Mouse (Mus musculus) erythroblast, embryonic 14.5 days (primary cell): ENCODE results near the gene Rpl13a. TPM values are rescaled to one million over a fixed set of nuclear protein-coding genes. Genes with fewer than 3 reads are reported as not detected.

Source experiments
- H3K27me3 ChIP-seq: 2 replicates; pipeline ENCODE4 v1.6.1; 2012; ENCODE audit warnings: inconsistent platforms; ENCODE audit not compliant: control insufficient read depth
- H3K36me3 ChIP-seq: 2 replicates; pipeline ENCODE4 v1.6.1; 2012; ENCODE audit warnings: mild to moderate bottlenecking, inconsistent platforms; ENCODE audit not compliant: control insufficient read depth
- H3K4me1 ChIP-seq: 2 replicates; pipeline ENCODE4 v1.6.1; 2012; ENCODE audit warnings: inconsistent platforms; ENCODE audit not compliant: control insufficient read depth
- H3K4me3 ChIP-seq: replicated peaks from 2 replicates; pipeline ENCODE3; 2012; ENCODE audit warnings: moderate library complexity, mild to moderate bottlenecking, inconsistent platforms
- H3K9me3 ChIP-seq: 2 replicates; pipeline ENCODE4 v1.6.1; 2012; ENCODE audit warnings: low read length, inconsistent platforms, mixed read lengths; ENCODE audit not compliant: control insufficient read depth
- GATA1 ChIP-seq: IDR thresholded peaks from 2 replicates; pipeline ENCODE4 v1.6.1; 2012; ENCODE audit warnings: low read length, inconsistent platforms, mixed read lengths
- TAL1 ChIP-seq: IDR thresholded peaks from 3 replicates; pipeline ENCODE4 v1.6.1; 2012; ENCODE audit warnings: low read length, inconsistent platforms, mixed read lengths
- polyA plus RNA-seq: library from polyadenylated mRNA; stranded (reverse); fragments of >175 nt; gene quantifications from 2 replicates; pipeline ENCODE4 v1.2.3, GENCODE M21; 2012

Gene Rpl13a
- polyA plus RNA-seq, 1 experiment, result 438 TPM

DNA sequence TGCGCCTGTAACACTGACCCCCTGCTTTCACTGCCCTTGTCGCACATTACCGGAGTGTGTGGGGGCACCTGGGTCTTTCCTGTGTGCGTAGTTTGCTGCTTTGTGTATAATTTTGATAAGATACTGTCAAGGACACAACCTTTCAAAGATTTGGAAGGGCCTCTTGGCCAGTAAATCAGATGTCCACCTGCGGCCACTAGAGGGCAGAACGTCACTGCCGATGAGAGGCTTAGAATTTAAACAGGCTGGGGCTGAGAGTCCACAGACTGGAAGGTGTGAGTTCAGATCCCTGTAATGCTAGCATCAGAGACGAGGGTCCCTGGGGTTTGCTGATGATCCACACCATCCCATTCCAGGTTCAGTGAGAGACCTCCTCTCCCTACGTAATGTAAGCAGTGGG, 50.0 kb downstream of the Rpl13a start:
- H3K9me3 ChIP-seq, result no peaks in the 10 kb centered on the region
- H3K36me3 ChIP-seq, result peaks cover 47% of the 10 kb centered on the region
- H3K4me1 ChIP-seq, result peaks cover 30% of the 10 kb centered on the region
- H3K4me3 ChIP-seq, result no peak overlapping the region
- TF ChIP-seq GATA1 (no peak), TAL1 (no peak)
- H3K27me3 ChIP-seq, result no peaks in the 10 kb centered on the region

DNA sequence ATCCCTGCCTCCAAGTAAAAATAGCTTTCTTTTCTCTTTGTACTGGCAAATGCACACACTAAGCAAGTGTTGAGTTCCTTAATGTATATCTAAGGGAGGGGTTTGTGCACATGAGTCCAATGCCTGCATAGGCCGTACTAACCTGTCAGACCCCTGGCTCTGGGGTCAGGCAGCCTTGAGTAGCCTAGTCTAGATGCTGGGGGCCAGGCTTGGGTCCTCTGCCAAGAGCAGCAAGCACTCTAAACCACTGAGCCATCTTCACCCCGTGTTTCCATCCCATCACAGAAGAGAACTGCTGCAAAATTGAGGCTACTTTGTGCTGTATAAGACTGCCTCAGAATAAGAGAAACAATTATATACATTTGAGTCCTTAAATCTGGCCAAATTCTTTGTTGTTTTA, 50.7 kb downstream of the Rpl13a start:
- no peak for TF ChIP-seq GATA1
- TF ChIP-seq TAL1, result no peak
- peaks cover 53% of the 10 kb centered on the region for H3K36me3 ChIP-seq
- H3K9me3 ChIP-seq, result no peaks in the 10 kb centered on the region
- no peak overlapping the region for H3K4me3 ChIP-seq
- H3K27me3 ChIP-seq, result no peaks in the 10 kb centered on the region
- peaks cover 27% of the 10 kb centered on the region for H3K4me1 ChIP-seq

DNA sequence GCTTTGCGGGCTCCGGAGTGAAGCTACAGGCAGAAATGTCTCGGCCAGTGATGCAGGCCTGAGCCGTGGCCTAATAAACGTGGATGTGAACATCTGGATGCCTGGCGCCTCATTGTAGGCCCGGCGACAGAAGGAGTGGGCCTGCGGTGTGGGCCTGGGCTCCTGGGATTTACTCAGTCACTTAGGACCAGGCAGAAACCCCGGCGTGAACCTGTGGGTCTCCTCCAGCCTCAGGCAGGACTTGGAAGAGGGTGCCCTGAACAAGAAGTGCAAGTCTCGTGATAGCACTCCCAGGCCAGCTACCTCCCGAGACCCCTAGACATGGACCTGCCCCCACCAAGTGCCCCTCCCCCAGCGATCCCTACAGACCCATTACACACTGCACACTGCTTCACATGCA, 51.2 kb downstream of the Rpl13a start:
- Histone ChIP-seq H3K4me1 (peaks cover 23% of the 10 kb centered on the region), H3K36me3 (peaks cover 54% of the 10 kb centered on the region), H3K9me3 (no peaks in the 10 kb centered on the region), H3K4me3 (no peak overlapping the region), H3K27me3 (no peaks in the 10 kb centered on the region)
- TF ChIP-seq GATA1 (no peak), TAL1 (no peak)

DNA sequence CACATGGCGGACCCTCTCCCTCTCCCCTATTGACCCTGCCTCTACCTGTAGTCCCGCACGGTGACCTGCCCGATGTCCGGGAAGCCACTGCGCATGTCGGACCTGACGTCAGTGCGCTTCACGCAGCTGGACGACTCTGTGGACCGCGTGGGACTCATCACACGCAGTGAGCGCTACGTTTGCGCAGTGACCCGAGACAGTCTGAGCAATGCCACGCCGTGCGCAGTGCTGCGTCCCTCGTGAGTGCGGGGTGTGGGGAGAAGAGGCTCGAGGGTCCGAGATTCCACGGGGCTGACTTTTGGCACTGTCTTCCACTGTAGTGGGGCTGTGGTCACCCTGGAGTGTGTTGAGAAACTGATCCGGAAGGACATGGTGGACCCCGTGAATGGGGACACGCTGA, 52.1 kb downstream of the Rpl13a start:
- no peak for TF ChIP-seq TAL1
- TF ChIP-seq GATA1, result no peak
- H3K9me3 ChIP-seq, result no peaks in the 10 kb centered on the region
- peaks cover 20% of the 10 kb centered on the region for H3K4me1 ChIP-seq

More for the DNA sequence above, 52.1 kb downstream of the Rpl13a start:
- Histone ChIP-seq H3K36me3 (peaks cover 54% of the 10 kb centered on the region), H3K4me3 (no peak overlapping the region), H3K27me3 (no peaks in the 10 kb centered on the region)

Other genes with a start within 250 kb of the Rpl13a start
- gene Med25, start 236.0 kb downstream of the Rpl13a start, polyA plus RNA-seq, result 46.3 and 51.9 TPM in 2 replicates
- 2.6 TPM in 2 replicates for gene Fuz, start 232.7 kb downstream of the Rpl13a start, polyA plus RNA-seq
- 48.1 and 53.1 TPM in 2 replicates for gene Ap2a1, start 199.3 kb downstream of the Rpl13a start, polyA plus RNA-seq
- not detected in 2 replicates for gene Tsks, start 185.6 kb downstream of the Rpl13a start, polyA plus RNA-seq
- gene Cpt1c, start 153.9 kb downstream of the Rpl13a start, polyA plus RNA-seq, result 0.05 and 0.07 TPM in 2 replicates
- 4.3 and 4.9 TPM in 2 replicates for gene Prmt1, start 142.2 kb downstream of the Rpl13a start, polyA plus RNA-seq
- 10.4 and 10.6 TPM in 2 replicates for gene Irf3, start 131.1 kb downstream of the Rpl13a start, polyA plus RNA-seq
- 6.1 and 6.4 TPM in 2 replicates for gene Bcl2l12, start 130.0 kb downstream of the Rpl13a start, polyA plus RNA-seq
- gene Scaf1, start 112.4 kb downstream of the Rpl13a start, polyA plus RNA-seq, result 29.6 and 31.0 TPM in 2 replicates
- 0.45 and 0.53 TPM in 2 replicates for gene Rras, start 110.8 kb downstream of the Rpl13a start, polyA plus RNA-seq
- 1.6 and 2.9 TPM in 2 replicates for gene Prr12, start 75.9 kb downstream of the Rpl13a start, polyA plus RNA-seq
- 12.5 and 14.9 TPM in 2 replicates for gene Nosip, start 66.3 kb downstream of the Rpl13a start, polyA plus RNA-seq
- gene Prrg2, start 66.1 kb downstream of the Rpl13a start, polyA plus RNA-seq, result 3.0 and 3.6 TPM in 2 replicates
- 0.86 and 0.91 TPM in 2 replicates for gene Rcn3, start 36.5 kb downstream of the Rpl13a start, polyA plus RNA-seq
- gene Fcgrt, start 24.9 kb downstream of the Rpl13a start, polyA plus RNA-seq, result 1.0 TPM in 2 replicates
- gene Rps11, start 4.3 kb downstream of the Rpl13a start, polyA plus RNA-seq, result 22.2 and 23.5 TPM in 2 replicates
- gene Gm45713, start 7.5 kb upstream of the Rpl13a start, polyA plus RNA-seq, result not detected in 2 replicates
- 1.7 TPM in 2 replicates for gene Flt3l, start 7.7 kb upstream of the Rpl13a start, polyA plus RNA-seq
- gene Pih1d1, start 25.5 kb upstream of the Rpl13a start, polyA plus RNA-seq, result 6.2 and 7.2 TPM in 2 replicates
- 13.5 and 16.3 TPM in 2 replicates for gene Aldh16a1, start 25.8 kb upstream of the Rpl13a start, polyA plus RNA-seq
- 0.02 TPM in 1 of 2 replicates, not detected in the other for gene Slc17a7, start 35.2 kb upstream of the Rpl13a start, polyA plus RNA-seq
- gene Gfy, start 50.8 kb upstream of the Rpl13a start, polyA plus RNA-seq, result not detected in 2 replicates
- gene Pth2, start 52.2 kb upstream of the Rpl13a start, polyA plus RNA-seq, result not detected in 2 replicates
- 0.05 TPM in 1 of 2 replicates, not detected in the other for gene Ccdc155, start 76.1 kb upstream of the Rpl13a start, polyA plus RNA-seq
- 0.55 and 0.60 TPM in 2 replicates for gene Dkkl1, start 83.4 kb upstream of the Rpl13a start, polyA plus RNA-seq
- 0.06 and 0.10 TPM in 2 replicates for gene Tead2, start 87.0 kb upstream of the Rpl13a start, polyA plus RNA-seq
- 0.70 and 1.2 TPM in 2 replicates for gene Cd37, start 110.4 kb upstream of the Rpl13a start, polyA plus RNA-seq
- not detected in 2 replicates for gene Slc6a16, start 112.3 kb upstream of the Rpl13a start, polyA plus RNA-seq
- not detected in 2 replicates for gene Slc6a21, start 148.8 kb upstream of the Rpl13a start, polyA plus RNA-seq
- gene Trpm4, start 205.0 kb upstream of the Rpl13a start, polyA plus RNA-seq, result 0.02 and 0.04 TPM in 2 replicates
- not detected in 2 replicates for gene Hrc, start 206.5 kb upstream of the Rpl13a start, polyA plus RNA-seq
- gene Ppfia3, start 238.3 kb upstream of the Rpl13a start, polyA plus RNA-seq, result 0.13 and 0.33 TPM in 2 replicates
- 0.18 TPM in 1 of 2 replicates, not detected in the other for gene Lin7b, start 241.8 kb upstream of the Rpl13a start, polyA plus RNA-seq